Mouse (Mus musculus): ENCODE measurements around the gene D630023F18Rik. TPM values are rescaled to one million over a fixed set of nuclear protein-coding genes. Genes with fewer than 3 reads are reported as not detected.

D630023F18Rik gene
- polyA plus RNA-seq, 1 experiment from 2014 or later, result 0.22 TPM

GRCm38 (mm10) chr1:65096953-65097352 is 26.1 kb downstream of the D630023F18Rik start:
- Histone ChIP-seq H3K9ac (ENCODE audit: low read length) (no peak overlapping the region), H3K4me2 (ENCODE audit: low read length) (no peak overlapping the region), H3K36me3 (ENCODE audit: control insufficient read depth, insufficient read depth, low read length) (no peaks in the 10 kb centered on the region), H3K4me1 (replicated peaks; ENCODE audit: control insufficient read depth, insufficient read depth, low read length) (no peaks in the 10 kb centered on the region), H3K4me3 (ENCODE audit: low read depth, low read length) (no peak overlapping the region), H3K27me3 (replicated peaks; ENCODE audit: control insufficient read depth, insufficient read depth, low read length) (no peaks in the 10 kb centered on the region), H3K9me3 (ENCODE audit: control insufficient read depth, low read length) (no peaks in the 10 kb centered on the region), H3K27ac (ENCODE audit: low read depth) (no peak overlapping the region)
- DNase-seq (ENCODE audit: low spot score) (no peak), ATAC-seq (replicated peaks; ENCODE audit: low FRiP score, low TSS enrichment, low read depth) (no peak)
- 83% methylated on average over 3 of the region's 3 CpGs for WGBS

- WGBS, result 91% methylated on average over 3 of the region's 3 CpGs
- no peaks in the 10 kb centered on the region for H3K9me3 ChIP-seq (ENCODE audit: control insufficient read depth, low read length)
- no peak overlapping the region for H3K27ac ChIP-seq (ENCODE audit: low read depth)
- no peaks in the 10 kb centered on the region for H3K27me3 ChIP-seq (replicated peaks; ENCODE audit: control insufficient read depth, insufficient read depth, low read length)
- no peak overlapping the region for H3K4me3 ChIP-seq (ENCODE audit: low read depth, low read length)
- H3K36me3 ChIP-seq (ENCODE audit: control insufficient read depth, insufficient read depth, low read length), result no peaks in the 10 kb centered on the region
- ATAC-seq (replicated peaks; ENCODE audit: low FRiP score, low TSS enrichment, low read depth) (no peak), DNase-seq (ENCODE audit: low spot score) (no peak)
- H3K9ac ChIP-seq (ENCODE audit: low read length), result no peak overlapping the region
- no peak overlapping the region for H3K4me2 ChIP-seq (ENCODE audit: low read length)
- no peaks in the 10 kb centered on the region for H3K4me1 ChIP-seq (replicated peaks; ENCODE audit: control insufficient read depth, insufficient read depth, low read length)
These were observed 31.4 kb downstream of the D630023F18Rik start for GRCm38 (mm10) chr1:65091566-65091965.

- Histone ChIP-seq H3K9me3 (ENCODE audit: control insufficient read depth, low read length) (no peaks in the 10 kb centered on the region), H3K4me1 (replicated peaks; ENCODE audit: control insufficient read depth, insufficient read depth, low read length) (no peaks in the 10 kb centered on the region), H3K9ac (ENCODE audit: low read length) (no peak overlapping the region), H3K4me3 (ENCODE audit: low read depth, low read length) (no peak overlapping the region), H3K4me2 (ENCODE audit: low read length) (no peak overlapping the region), H3K27me3 (replicated peaks; ENCODE audit: control insufficient read depth, insufficient read depth, low read length) (no peaks in the 10 kb centered on the region), H3K36me3 (ENCODE audit: control insufficient read depth, insufficient read depth, low read length) (no peaks in the 10 kb centered on the region), H3K27ac (ENCODE audit: low read depth) (no peak overlapping the region)
- WGBS, result 55% methylated on average over 2 of the region's 2 CpGs
- no peak for ATAC-seq (replicated peaks; ENCODE audit: low FRiP score, low TSS enrichment, low read depth)
- DNase-seq (ENCODE audit: low spot score), result no peak
These were observed 32.6 kb downstream of the D630023F18Rik start for GRCm38 (mm10) chr1:65090370-65090769.

GRCm38 (mm10) chr1:65088567-65089356 is 34.3 kb downstream of the D630023F18Rik start:
- no peaks in the 10 kb centered on the region for H3K27me3 ChIP-seq (replicated peaks; ENCODE audit: control insufficient read depth, insufficient read depth, low read length)
- 78% methylated on average over 6 of the region's 6 CpGs for WGBS
- no peaks in the 10 kb centered on the region for H3K36me3 ChIP-seq (ENCODE audit: control insufficient read depth, insufficient read depth, low read length)
- no peaks in the 10 kb centered on the region for H3K9me3 ChIP-seq (ENCODE audit: control insufficient read depth, low read length)
- ATAC-seq (replicated peaks; ENCODE audit: low FRiP score, low TSS enrichment, low read depth), result no peak
- H3K9ac ChIP-seq (ENCODE audit: low read length), result no peak overlapping the region
- H3K4me2 ChIP-seq (ENCODE audit: low read length), result no peak overlapping the region
- H3K4me1 ChIP-seq (replicated peaks; ENCODE audit: control insufficient read depth, insufficient read depth, low read length), result no peaks in the 10 kb centered on the region
- no peak overlapping the region for H3K4me3 ChIP-seq (ENCODE audit: low read depth, low read length)
- no peak overlapping the region for H3K27ac ChIP-seq (ENCODE audit: low read depth)
- no peak for DNase-seq (ENCODE audit: low spot score)

- Histone ChIP-seq H3K36me3 (ENCODE audit: control insufficient read depth, insufficient read depth, low read length) (no peaks in the 10 kb centered on the region), H3K27ac (ENCODE audit: low read depth) (no peak within 1 kb of the TSS), H3K4me1 (replicated peaks; ENCODE audit: control insufficient read depth, insufficient read depth, low read length) (no peaks in the 10 kb centered on the region), H3K4me3 (ENCODE audit: low read depth, low read length) (no peak within 1 kb of the TSS), H3K4me2 (ENCODE audit: low read length) (no peak within 1 kb of the TSS), H3K9me3 (ENCODE audit: control insufficient read depth, low read length) (no peaks in the 10 kb centered on the region), H3K27me3 (replicated peaks; ENCODE audit: control insufficient read depth, insufficient read depth, low read length) (no peaks in the 10 kb centered on the region), H3K9ac (ENCODE audit: low read length) (no peak within 1 kb of the TSS)
- DNase-seq (ENCODE audit: low spot score), result no peak
- ATAC-seq (replicated peaks; ENCODE audit: low FRiP score, low TSS enrichment, low read depth), result no peak
- 35% methylated on average over 7 of the region's 7 CpGs for WGBS
These were observed 40.8 kb downstream of the D630023F18Rik start, which contains the start of gene Crygb for GRCm38 (mm10) chr1:65082188-65082587. Gene Crygb (minus strand): TSS chr1:65082288.

- H3K27ac ChIP-seq (ENCODE audit: low read depth), result no peak overlapping the region
- ATAC-seq (replicated peaks; ENCODE audit: low FRiP score, low TSS enrichment, low read depth) (no peak), DNase-seq (ENCODE audit: low spot score) (no peak)
- no peaks in the 10 kb centered on the region for H3K9me3 ChIP-seq (ENCODE audit: control insufficient read depth, low read length)
- H3K9ac ChIP-seq (ENCODE audit: low read length), result no peak overlapping the region
- no peak overlapping the region for H3K4me3 ChIP-seq (ENCODE audit: low read depth, low read length)
- no peaks in the 10 kb centered on the region for H3K4me1 ChIP-seq (replicated peaks; ENCODE audit: control insufficient read depth, insufficient read depth, low read length)
- no peaks in the 10 kb centered on the region for H3K36me3 ChIP-seq (ENCODE audit: control insufficient read depth, insufficient read depth, low read length)
- WGBS, result 15% methylated on average over 5 of the region's 5 CpGs
- no peaks in the 10 kb centered on the region for H3K27me3 ChIP-seq (replicated peaks; ENCODE audit: control insufficient read depth, insufficient read depth, low read length)
- no peak overlapping the region for H3K4me2 ChIP-seq (ENCODE audit: low read length)
These were observed 47.4 kb downstream of the D630023F18Rik start for GRCm38 (mm10) chr1:65075607-65076006.

GRCm38 (mm10) chr1:65073589-65073988 is 49.4 kb downstream of the D630023F18Rik start, which contains the start of gene Crygc:
Gene Crygc (minus strand): TSS chr1:65073689.
- H3K4me1 ChIP-seq (replicated peaks; ENCODE audit: control insufficient read depth, insufficient read depth, low read length), result no peaks in the 10 kb centered on the region
- no peak within 1 kb of the TSS for H3K4me3 ChIP-seq (ENCODE audit: low read depth, low read length)
- no peaks in the 10 kb centered on the region for H3K9me3 ChIP-seq (ENCODE audit: control insufficient read depth, low read length)
- no peak within 1 kb of the TSS for H3K4me2 ChIP-seq (ENCODE audit: low read length)
- H3K9ac ChIP-seq (ENCODE audit: low read length), result no peak within 1 kb of the TSS
- ATAC-seq (replicated peaks; ENCODE audit: low FRiP score, low TSS enrichment, low read depth), result no peak
- DNase-seq (ENCODE audit: low spot score), result no peak
- no peak within 1 kb of the TSS for H3K27ac ChIP-seq (ENCODE audit: low read depth)
- WGBS, result 62% methylated on average over 6 of the region's 6 CpGs
- H3K27me3 ChIP-seq (replicated peaks; ENCODE audit: control insufficient read depth, insufficient read depth, low read length), result no peaks in the 10 kb centered on the region
- H3K36me3 ChIP-seq (ENCODE audit: control insufficient read depth, insufficient read depth, low read length), result no peaks in the 10 kb centered on the region

GRCm38 (mm10) chr1:65067842-65068241 is 55.2 kb downstream of the D630023F18Rik start:
- Histone ChIP-seq H3K4me3 (ENCODE audit: low read depth, low read length) (no peak overlapping the region), H3K36me3 (ENCODE audit: control insufficient read depth, insufficient read depth, low read length) (no peaks in the 10 kb centered on the region), H3K27me3 (replicated peaks; ENCODE audit: control insufficient read depth, insufficient read depth, low read length) (no peaks in the 10 kb centered on the region), H3K27ac (ENCODE audit: low read depth) (no peak overlapping the region), H3K9me3 (ENCODE audit: control insufficient read depth, low read length) (no peaks in the 10 kb centered on the region), H3K4me2 (ENCODE audit: low read length) (no peak overlapping the region), H3K9ac (ENCODE audit: low read length) (no peak overlapping the region), H3K4me1 (replicated peaks; ENCODE audit: control insufficient read depth, insufficient read depth, low read length) (no peaks in the 10 kb centered on the region)
- ATAC-seq (replicated peaks; ENCODE audit: low FRiP score, low TSS enrichment, low read depth) (no peak), DNase-seq (ENCODE audit: low spot score) (no peak)

- H3K27me3 ChIP-seq (replicated peaks; ENCODE audit: control insufficient read depth, insufficient read depth, low read length), result no peaks in the 10 kb centered on the region
- DNase-seq (ENCODE audit: low spot score), result no peak
- no peak for ATAC-seq (replicated peaks; ENCODE audit: low FRiP score, low TSS enrichment, low read depth)
- WGBS, result 89% methylated on average over 15 of the region's 15 CpGs
- H3K9me3 ChIP-seq (ENCODE audit: control insufficient read depth, low read length), result no peaks in the 10 kb centered on the region
- no peak overlapping the region for H3K9ac ChIP-seq (ENCODE audit: low read length)
- H3K4me3 ChIP-seq (ENCODE audit: low read depth, low read length), result no peak overlapping the region
- no peaks in the 10 kb centered on the region for H3K4me1 ChIP-seq (replicated peaks; ENCODE audit: control insufficient read depth, insufficient read depth, low read length)
- H3K27ac ChIP-seq (ENCODE audit: low read depth), result no peak overlapping the region
- H3K4me2 ChIP-seq (ENCODE audit: low read length), result no peak overlapping the region
- H3K36me3 ChIP-seq (ENCODE audit: control insufficient read depth, insufficient read depth, low read length), result no peaks in the 10 kb centered on the region
These were observed 58.8 kb downstream of the D630023F18Rik start for GRCm38 (mm10) chr1:65064201-65064600.
